Mouse (Mus musculus) leukemia stem cell, adult 10-12 weeks (primary cell): ENCODE results near the gene Ucn2. TPM values are rescaled to one million over a fixed set of nuclear protein-coding genes. Genes with fewer than 3 reads are reported as not detected.

Experiments used
- polyA plus RNA-seq: library from polyadenylated mRNA; stranded (reverse); fragments of >175 nt; gene quantifications from 2 replicates; pipeline ENCODE4 v1.2.3, GENCODE M21; 2012; ENCODE audit warnings: low replicate concordance

Gene Ucn2
- not detected in 2 replicates for polyA plus RNA-seq

DNA sequence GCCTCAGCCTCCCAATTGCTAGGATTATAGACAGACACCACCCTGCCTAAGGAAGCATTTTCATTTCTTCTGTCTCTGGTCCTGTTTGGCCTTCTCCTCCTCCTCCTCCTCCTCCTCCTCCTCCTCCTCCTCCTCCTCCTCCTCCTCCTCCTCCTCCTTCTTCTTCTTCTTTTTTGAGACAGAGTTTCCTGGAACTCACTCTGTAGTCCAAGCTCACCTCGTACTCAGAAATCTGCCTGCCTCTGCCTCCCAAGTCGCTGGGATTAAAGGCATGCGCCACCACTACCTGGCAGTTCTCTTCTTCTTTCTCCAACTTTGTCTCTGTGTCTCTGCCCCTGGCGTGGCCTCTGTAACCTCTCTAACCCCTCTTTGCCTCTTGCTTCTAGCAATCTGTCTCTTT lies at the start of gene Ucn2:
Gene Ucn2 (plus strand): TSS at position 301 of the 400 bp plus-strand sequence.

DNA sequence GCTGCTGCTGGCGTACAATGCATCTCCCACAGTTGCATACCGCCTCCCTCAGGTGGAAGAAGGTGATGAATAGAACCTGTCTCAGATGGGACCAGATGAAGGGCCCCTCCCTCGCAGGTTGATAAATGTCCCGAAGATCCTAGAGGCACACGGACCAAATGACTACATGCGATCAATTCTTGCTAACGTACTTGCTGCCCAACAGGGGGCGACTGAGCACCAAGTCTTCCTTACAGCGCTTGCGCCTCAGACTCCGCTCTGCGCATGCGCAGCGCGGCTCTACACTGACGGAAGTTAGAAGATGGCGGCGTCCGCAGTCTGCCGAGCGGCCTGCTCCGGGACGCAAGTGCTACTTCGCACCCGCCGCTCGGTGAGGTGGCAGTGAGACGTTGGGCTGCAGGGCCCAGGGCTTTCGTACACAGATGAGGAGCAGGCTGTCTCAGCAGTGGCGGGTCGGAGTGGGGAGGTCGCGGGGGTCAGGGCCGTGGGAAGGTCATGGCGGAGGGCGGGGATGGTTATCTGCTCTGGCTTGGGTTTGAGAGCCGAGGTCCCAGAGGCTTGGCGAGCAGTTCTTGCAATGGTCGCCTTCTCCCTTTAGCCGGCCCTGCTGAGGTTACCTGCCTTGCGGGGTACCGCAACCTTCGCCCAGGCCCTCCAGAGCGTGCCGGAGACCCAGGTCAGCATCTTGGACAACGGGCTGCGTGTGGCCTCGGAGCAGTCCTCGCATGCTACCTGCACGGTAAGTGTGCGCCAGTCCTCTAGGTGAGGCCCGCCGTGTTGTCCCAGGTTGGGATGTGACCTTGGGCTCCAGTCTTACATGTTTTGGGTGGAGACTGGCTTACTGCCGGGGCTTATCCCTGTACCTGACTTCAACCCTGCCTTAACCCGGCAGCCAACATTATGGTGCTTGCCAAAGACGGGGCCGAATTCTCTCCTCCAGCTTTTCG lies 49.1 kb upstream of the Ucn2 start, which contains the start of gene Uqcrc1:
Gene Uqcrc1 (plus strand): TSS at position 216 of the 947 bp plus-strand sequence.

GRCm38 (mm10) chr9:108953081-108953636 lies 32.7 kb upstream of the Ucn2 start, which contains the start of gene Col7a1:
TSS of gene Col7a1 (plus strand) at chr9:108953586.

DNA sequence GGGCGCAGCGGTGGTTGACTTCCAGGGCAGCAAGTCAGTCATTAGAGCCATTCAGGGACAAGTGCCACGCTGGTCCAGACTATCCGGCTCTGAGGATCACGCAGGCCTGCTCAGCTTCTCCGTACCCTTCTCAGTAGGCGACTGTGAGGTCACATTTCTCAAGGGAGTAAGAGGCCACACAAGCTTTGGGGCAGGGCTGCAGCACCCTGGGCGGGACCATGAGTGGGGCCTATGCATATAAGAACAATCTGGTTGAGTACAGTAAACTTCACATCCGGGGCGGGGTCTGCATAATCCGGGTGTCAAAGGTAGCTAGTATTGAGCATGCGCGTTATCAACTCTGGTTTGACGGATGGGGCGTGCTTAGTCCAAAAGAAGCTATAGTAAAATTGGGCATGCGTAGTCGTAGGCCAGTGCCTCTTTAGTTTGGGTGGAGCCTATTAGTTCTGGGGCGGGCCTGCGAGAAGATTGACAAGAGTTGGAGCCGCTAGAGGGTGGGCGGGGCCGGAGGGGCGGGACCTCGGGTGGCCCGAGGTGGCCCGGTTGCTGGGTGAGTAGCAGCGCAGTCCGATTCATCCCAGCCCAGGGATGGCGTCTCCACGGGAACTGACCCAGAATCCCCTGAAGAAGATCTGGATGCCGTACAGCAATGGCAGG lies 5.7 kb downstream of the Ucn2 start, which contains the start of gene Pfkfb4:
Gene Pfkfb4 (plus strand): TSS at position 351 of the 657 bp plus-strand sequence.

Other genes starting within 250 kb of the Ucn2 start
- gene Ip6k2, start 202.2 kb upstream of the Ucn2 start, polyA plus RNA-seq = 20.1 and 24.8 TPM in 2 replicates
- gene Nckipsd, start 177.6 kb upstream of the Ucn2 start, polyA plus RNA-seq = 7.7 and 13.2 TPM in 2 replicates
- 0.09 and 0.69 TPM in 2 replicates for gene Celsr3, start 159.7 kb upstream of the Ucn2 start, polyA plus RNA-seq
- gene Slc26a6, start 132.7 kb upstream of the Ucn2 start, polyA plus RNA-seq = 5.3 and 8.4 TPM in 2 replicates
- gene Tmem89, start 71.4 kb upstream of the Ucn2 start, polyA plus RNA-seq = not detected in 2 replicates
- gene Uqcrc1, start 49.4 kb upstream of the Ucn2 start, polyA plus RNA-seq = 422 and 705 TPM in 2 replicates
- gene Col7a1, start 32.4 kb upstream of the Ucn2 start, polyA plus RNA-seq = 1.0 and 1.1 TPM in 2 replicates
- gene Pfkfb4, start 5.8 kb downstream of the Ucn2 start, polyA plus RNA-seq = 1.0 and 2.1 TPM in 2 replicates
- gene Shisa5, start 52.6 kb downstream of the Ucn2 start, polyA plus RNA-seq = 2,043 and 2,626 TPM in 2 replicates
- gene Trex1, start 73.7 kb downstream of the Ucn2 start, polyA plus RNA-seq = 14.6 and 37.0 TPM in 2 replicates
- 6.7 and 7.7 TPM in 2 replicates for gene Atrip, start 88.1 kb downstream of the Ucn2 start, polyA plus RNA-seq
- gene Ccdc51, start 96.5 kb downstream of the Ucn2 start, polyA plus RNA-seq = 3.2 and 8.2 TPM in 2 replicates
- gene Tma7, start 96.6 kb downstream of the Ucn2 start, polyA plus RNA-seq = 89.1 and 139 TPM in 2 replicates
- 0.17 and 0.63 TPM in 2 replicates for gene Plxnb1, start 109.4 kb downstream of the Ucn2 start, polyA plus RNA-seq
- not detected in 2 replicates for gene Fbxw21, start 176.0 kb downstream of the Ucn2 start, polyA plus RNA-seq
- gene Fbxw13, start 210.0 kb downstream of the Ucn2 start, polyA plus RNA-seq = not detected in 2 replicates
- not detected in 2 replicates for gene Fbxw20, start 248.7 kb downstream of the Ucn2 start, polyA plus RNA-seq